Mouse (Mus musculus) heart, embryonic 16.5 days (tissue): ENCODE results near the gene Asic1. TPM values are rescaled to one million over a fixed set of nuclear protein-coding genes. Genes with fewer than 3 reads are reported as not detected.

ENCODE experiments used
- ATAC-seq: fragments of 200-750 bp; cut with Nextera tagmentation; replicated peaks from 2 replicates; pipeline ENCODE4 v1.8.0; 2017; ENCODE audit warnings: moderate number of reproducible peaks; ENCODE audit not compliant: insufficient read depth, low FRiP score; ENCODE audit errors: extremely low read depth
- H3K27ac ChIP-seq: fragments of 300-500 bp; sonication (generic); 2 replicates; pipeline ENCODE4 v1.5.1; 2014; ENCODE audit warnings: mild to moderate bottlenecking, low read length, control low read depth, moderate library complexity
- H3K27me3 ChIP-seq: fragments of 300-500 bp; sonication (generic); 2 replicates; pipeline ENCODE4 v1.6.1; 2014; ENCODE audit warnings: low read length, mixed read lengths; ENCODE audit not compliant: control insufficient read depth, insufficient read depth
- H3K36me3 ChIP-seq: fragments of 300-500 bp; sonication (generic); 2 replicates; pipeline ENCODE4 v1.6.1; 2014; ENCODE audit not compliant: control insufficient read depth, insufficient read depth
- H3K4me1 ChIP-seq: fragments of 300-500 bp; sonication (generic); 2 replicates; pipeline ENCODE4 v1.6.1; 2014; ENCODE audit warnings: low read length, mixed read lengths; ENCODE audit not compliant: control insufficient read depth, insufficient read depth
- H3K4me2 ChIP-seq: fragments of 300-500 bp; sonication (generic); 2 replicates; pipeline ENCODE4 v1.6.1; 2014; ENCODE audit warnings: low read depth, mild to moderate bottlenecking, control low read depth, low read length
- H3K4me3 ChIP-seq: fragments of 300-500 bp; sonication (generic); 2 replicates; pipeline ENCODE4 v1.5.1; 2014; ENCODE audit warnings: mild to moderate bottlenecking, control low read depth, low read length
- H3K9ac ChIP-seq: fragments of 300-500 bp; sonication (generic); 2 replicates; pipeline ENCODE4 v1.6.1; 2014; ENCODE audit warnings: low read length, control low read depth
- H3K9me3 ChIP-seq: fragments of 300-500 bp; sonication (generic); replicated peaks from 2 replicates; pipeline ENCODE4 v1.6.1; 2016; ENCODE audit warnings: low read length; ENCODE audit not compliant: control insufficient read depth
- WGBS: fragments of 180-500 bp; shearing (Covaris S2); extraction: QIAGEN DNeasy Blood & Tissue Kit; methylation state at CpG from one replicate; pipeline ENCODE4 v1.1.7; 2014; 5-methylcytosine and 5-hydroxymethylcytosine counted together
- polyA plus RNA-seq: library from polyadenylated mRNA; unstranded; fragments of >200 nt; fragmentation: Nextera tagmentation; extraction: Ambion mirVana; gene quantifications from 2 replicates; pipeline ENCODE4 v1.2.1, GENCODE M21; 2015

Asic1 gene
- polyA plus RNA-seq, 1 experiment from 2014 or later: 1.6 TPM

DNA sequence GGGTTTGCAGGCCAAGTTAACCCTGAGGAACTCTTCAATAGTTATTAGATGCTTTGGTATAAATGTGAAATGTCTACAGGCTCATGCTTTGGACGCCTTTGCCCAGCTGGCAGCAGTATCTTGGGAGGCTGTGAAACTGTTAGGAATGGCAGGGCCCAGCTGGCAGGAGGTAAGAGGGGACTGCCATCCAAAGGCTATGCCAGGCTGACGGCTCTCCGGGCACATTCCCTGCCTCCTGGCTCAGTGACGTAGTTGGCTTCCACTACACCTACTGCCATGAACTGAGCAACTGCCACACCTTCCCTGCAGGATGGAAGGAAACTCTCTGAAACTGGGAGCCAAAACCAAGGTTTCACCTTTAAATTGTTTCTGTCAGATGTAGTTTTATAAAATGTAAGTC lies 70.1 kb downstream of the Asic1 start:
- no peak for ATAC-seq
- no peaks in the 10 kb centered on the region for H3K9me3 ChIP-seq
- no peak overlapping the region for H3K27ac ChIP-seq
- H3K36me3 ChIP-seq: peaks cover 29% of the 10 kb centered on the region
- WGBS: 89% methylated on average over 4 of the region's 4 CpGs
- no peak overlapping the region for H3K4me3 ChIP-seq
- no peaks in the 10 kb centered on the region for H3K4me1 ChIP-seq
- no peak overlapping the region for H3K4me2 ChIP-seq
- no peak overlapping the region for H3K9ac ChIP-seq
- no peaks in the 10 kb centered on the region for H3K27me3 ChIP-seq

Other genes with a start within 250 kb of the Asic1 start
- gene Nckap5l, start 212.6 kb upstream of the Asic1 start, polyA plus RNA-seq: 6.6 and 7.9 TPM in 2 replicates
- 12.5 and 13.0 TPM in 2 replicates for gene Bcdin3d, start 195.6 kb upstream of the Asic1 start, polyA plus RNA-seq
- 0.40 and 0.56 TPM in 2 replicates for gene Faim2, start 142.2 kb upstream of the Asic1 start, polyA plus RNA-seq
- 0.09 TPM in 1 of 2 replicates, not detected in the other for gene Aqp2, start 91.3 kb upstream of the Asic1 start, polyA plus RNA-seq
- gene Aqp5, start 79.6 kb upstream of the Asic1 start, polyA plus RNA-seq: 1.0 and 1.3 TPM in 2 replicates
- gene Aqp6, start 69.0 kb upstream of the Asic1 start, polyA plus RNA-seq: not detected in 2 replicates
- gene Racgap1, start 18.7 kb upstream of the Asic1 start, polyA plus RNA-seq: 129 and 134 TPM in 2 replicates
- 21.7 and 21.9 TPM in 2 replicates for gene Smarcd1, start 31.8 kb downstream of the Asic1 start, polyA plus RNA-seq
- not detected in 2 replicates for gene Gm17349, start 35.1 kb downstream of the Asic1 start, polyA plus RNA-seq
- 2.4 and 2.7 TPM in 2 replicates for gene Gpd1, start 47.1 kb downstream of the Asic1 start, polyA plus RNA-seq
- gene Cox14, start 55.2 kb downstream of the Asic1 start, polyA plus RNA-seq: 217 and 241 TPM in 2 replicates
- 50.7 and 51.6 TPM in 2 replicates for gene Cers5, start 102.5 kb downstream of the Asic1 start, polyA plus RNA-seq
- gene Lima1, start 205.1 kb downstream of the Asic1 start, polyA plus RNA-seq: 19.9 TPM in 2 replicates